Mouse (Mus musculus): ENCODE data around the gene Adgrl2. TPM values are rescaled to one million over a fixed set of nuclear protein-coding genes. Genes with fewer than 3 reads are reported as not detected.

Gene Adgrl2
- polyA plus RNA-seq, 1 experiment from 2014 or later, result 101 TPM

GRCm38 (mm10) chr3:148956887-148957286, 33.5 kb downstream of the Adgrl2 start:
- peaks cover 42% of the 10 kb centered on the region for H3K4me1 ChIP-seq (replicated peaks)
- H3K27ac ChIP-seq, result no peak overlapping the region
- H3K9me3 ChIP-seq, result no peaks in the 10 kb centered on the region
- H3K4me3 ChIP-seq (replicated peaks), result no peak overlapping the region
- peaks cover 16% of the 10 kb centered on the region for H3K36me3 ChIP-seq
- ATAC-seq (ENCODE audit: insufficient number of reproducible peaks, insufficient read depth, low FRiP score, low TSS enrichment, low read depth), result no peak
- H3K27me3 ChIP-seq, result no peaks in the 10 kb centered on the region
- 71% methylated on average over 7 of the region's 7 CpGs for WGBS
- H3K4me2 ChIP-seq, result no peak overlapping the region
- no peak overlapping the region for H3K9ac ChIP-seq (replicated peaks)

GRCm38 (mm10) chr3:148949796-148950195, 40.6 kb downstream of the Adgrl2 start:
- Histone ChIP-seq H3K4me3 (replicated peaks) (no peak overlapping the region), H3K9me3 (no peaks in the 10 kb centered on the region), H3K36me3 (peaks cover 19% of the 10 kb centered on the region), H3K27me3 (no peaks in the 10 kb centered on the region), H3K4me1 (replicated peaks) (peaks cover 11% of the 10 kb centered on the region), H3K4me2 (no peak overlapping the region), H3K27ac (no peak overlapping the region), H3K9ac (replicated peaks) (no peak overlapping the region)
- 56% methylated on average over 8 of the region's 8 CpGs for WGBS
- ATAC-seq (ENCODE audit: insufficient number of reproducible peaks, insufficient read depth, low FRiP score, low TSS enrichment, low read depth), result no peak

- no peak overlapping the region for H3K9ac ChIP-seq (replicated peaks)
- H3K27me3 ChIP-seq, result no peaks in the 10 kb centered on the region
- H3K4me2 ChIP-seq, result no peak overlapping the region
- ATAC-seq (ENCODE audit: insufficient number of reproducible peaks, insufficient read depth, low FRiP score, low TSS enrichment, low read depth), result no peak
- H3K9me3 ChIP-seq, result no peaks in the 10 kb centered on the region
- H3K36me3 ChIP-seq, result peaks cover 14% of the 10 kb centered on the region
- 82% methylated on average over 9 of the region's 9 CpGs for WGBS
- H3K4me1 ChIP-seq (replicated peaks), result peaks cover 17% of the 10 kb centered on the region
- H3K4me3 ChIP-seq (replicated peaks), result no peak overlapping the region
- no peak overlapping the region for H3K27ac ChIP-seq
Observed at GRCm38 (mm10) chr3:148947805-148948405, 42.5 kb downstream of the Adgrl2 start.

GRCm38 (mm10) chr3:148947266-148947665, 43.1 kb downstream of the Adgrl2 start:
- peaks cover 8% of the 10 kb centered on the region for H3K36me3 ChIP-seq
- H3K4me1 ChIP-seq (replicated peaks), result peaks cover 17% of the 10 kb centered on the region
- ATAC-seq (ENCODE audit: insufficient number of reproducible peaks, insufficient read depth, low FRiP score, low TSS enrichment, low read depth), result no peak
- no peak overlapping the region for H3K9ac ChIP-seq (replicated peaks)
- 67% methylated on average over 6 of the region's 6 CpGs for WGBS
- no peaks in the 10 kb centered on the region for H3K9me3 ChIP-seq
- no peak overlapping the region for H3K4me3 ChIP-seq (replicated peaks)
- no peak overlapping the region for H3K4me2 ChIP-seq
- no peak overlapping the region for H3K27ac ChIP-seq
- H3K27me3 ChIP-seq, result no peaks in the 10 kb centered on the region

- H3K27ac ChIP-seq, result no peak overlapping the region
- no peak for ATAC-seq (ENCODE audit: insufficient number of reproducible peaks, insufficient read depth, low FRiP score, low TSS enrichment, low read depth)
Observed at GRCm38 (mm10) chr3:148945534-148945933, 44.8 kb downstream of the Adgrl2 start.

GRCm38 (mm10) chr3:148939457-148939856, 50.9 kb downstream of the Adgrl2 start:
- Histone ChIP-seq H3K27ac (no peak overlapping the region), H3K4me1 (replicated peaks) (peaks cover 14% of the 10 kb centered on the region), H3K36me3 (peaks cover 7% of the 10 kb centered on the region; the same call in 1 of the 2 replicates), H3K27me3 (no peaks in the 10 kb centered on the region), H3K4me2 (no peak overlapping the region), H3K9ac (replicated peaks) (no peak overlapping the region), H3K9me3 (no peaks in the 10 kb centered on the region), H3K4me3 (replicated peaks) (no peak overlapping the region)
- no peak for ATAC-seq (ENCODE audit: insufficient number of reproducible peaks, insufficient read depth, low FRiP score, low TSS enrichment, low read depth)
- WGBS, result 52% methylated on average over 7 of the region's 7 CpGs

More at GRCm38 (mm10) chr3:148945534-148945933, 44.8 kb downstream of the Adgrl2 start:
- H3K4me1 ChIP-seq (replicated peaks), result peaks cover 21% of the 10 kb centered on the region
- H3K9ac ChIP-seq (replicated peaks), result no peak overlapping the region
- H3K4me3 ChIP-seq (replicated peaks), result no peak overlapping the region
- no peaks in the 10 kb centered on the region for H3K9me3 ChIP-seq
- WGBS, result 16% methylated on average over 8 of the region's 8 CpGs
- no peaks in the 10 kb centered on the region for H3K36me3 ChIP-seq
- no peak overlapping the region; the same call in 1 of the 2 replicates for H3K4me2 ChIP-seq
- no peaks in the 10 kb centered on the region for H3K27me3 ChIP-seq

GRCm38 (mm10) chr3:148935056-148935455, 55.3 kb downstream of the Adgrl2 start:
- Histone ChIP-seq H3K27ac (no peak overlapping the region), H3K9ac (replicated peaks) (no peak overlapping the region), H3K4me3 (replicated peaks) (no peak overlapping the region), H3K4me1 (replicated peaks) (peaks cover 8% of the 10 kb centered on the region), H3K9me3 (no peaks in the 10 kb centered on the region), H3K4me2 (no peak overlapping the region), H3K27me3 (no peaks in the 10 kb centered on the region), H3K36me3 (peaks cover 14% of the 10 kb centered on the region)
- WGBS, result 92% methylated on average over 9 of the region's 9 CpGs
- no peak for ATAC-seq (ENCODE audit: insufficient number of reproducible peaks, insufficient read depth, low FRiP score, low TSS enrichment, low read depth)

GRCm38 (mm10) chr3:148934279-148934678, 56.1 kb downstream of the Adgrl2 start:
- Histone ChIP-seq H3K4me1 (replicated peaks) (peaks cover 7% of the 10 kb centered on the region), H3K9ac (replicated peaks) (no peak overlapping the region), H3K4me2 (no peak overlapping the region), H3K27ac (no peak overlapping the region), H3K4me3 (replicated peaks) (no peak overlapping the region), H3K27me3 (no peaks in the 10 kb centered on the region), H3K36me3 (peaks cover 14% of the 10 kb centered on the region), H3K9me3 (no peaks in the 10 kb centered on the region)
- 95% methylated on average over 5 of the region's 5 CpGs for WGBS
- ATAC-seq (ENCODE audit: insufficient number of reproducible peaks, insufficient read depth, low FRiP score, low TSS enrichment, low read depth), result no peak

- Histone ChIP-seq H3K36me3 (peaks cover 14% of the 10 kb centered on the region), H3K9me3 (no peaks in the 10 kb centered on the region), H3K27ac (no peak overlapping the region), H3K4me1 (replicated peaks) (peaks cover 6% of the 10 kb centered on the region; the same call in 1 of the 2 replicates), H3K27me3 (no peaks in the 10 kb centered on the region), H3K4me2 (no peak overlapping the region), H3K9ac (replicated peaks) (no peak overlapping the region), H3K4me3 (replicated peaks) (no peak overlapping the region)
- ATAC-seq (ENCODE audit: insufficient number of reproducible peaks, insufficient read depth, low FRiP score, low TSS enrichment, low read depth), result no peak
- 86% methylated on average over 6 of the region's 6 CpGs for WGBS
Observed at GRCm38 (mm10) chr3:148933160-148933559, 57.2 kb downstream of the Adgrl2 start.

GRCm38 (mm10) chr3:148930913-148931312, 59.4 kb downstream of the Adgrl2 start:
- 83% methylated on average over 6 of the region's 6 CpGs for WGBS
- ATAC-seq (ENCODE audit: insufficient number of reproducible peaks, insufficient read depth, low FRiP score, low TSS enrichment, low read depth), result no peak
- Histone ChIP-seq H3K4me1 (replicated peaks) (peaks cover 12% of the 10 kb centered on the region), H3K27me3 (no peaks in the 10 kb centered on the region), H3K36me3 (peaks cover 10% of the 10 kb centered on the region), H3K9me3 (no peaks in the 10 kb centered on the region), H3K4me2 (no peak overlapping the region), H3K4me3 (replicated peaks) (no peak overlapping the region), H3K9ac (replicated peaks) (no peak overlapping the region), H3K27ac (no peak overlapping the region)

- H3K4me3 ChIP-seq (replicated peaks), result no peak overlapping the region
- H3K27me3 ChIP-seq, result no peaks in the 10 kb centered on the region
- 74% methylated on average over 3 of the region's 3 CpGs for WGBS
- H3K9ac ChIP-seq (replicated peaks), result no peak overlapping the region
- H3K4me2 ChIP-seq, result no peak overlapping the region
- no peaks in the 10 kb centered on the region for H3K36me3 ChIP-seq
- H3K4me1 ChIP-seq (replicated peaks), result peaks cover 24% of the 10 kb centered on the region
- 0 out of 2 replicates have a peak overlapping the region, but pooled peaks have one; percentile 37 for H3K27ac ChIP-seq
- no peaks in the 10 kb centered on the region for H3K9me3 ChIP-seq
- ATAC-seq (ENCODE audit: insufficient number of reproducible peaks, insufficient read depth, low FRiP score, low TSS enrichment, low read depth), result no peak
Observed at GRCm38 (mm10) chr3:148926330-148926729, 64.0 kb downstream of the Adgrl2 start.

- ATAC-seq (ENCODE audit: insufficient number of reproducible peaks, insufficient read depth, low FRiP score, low TSS enrichment, low read depth), result no peak
- no peak overlapping the region for H3K9ac ChIP-seq (replicated peaks)
- H3K27ac ChIP-seq, result no peak overlapping the region
- no peaks in the 10 kb centered on the region for H3K27me3 ChIP-seq
- H3K9me3 ChIP-seq, result no peaks in the 10 kb centered on the region
- H3K4me2 ChIP-seq, result no peak overlapping the region
- 79% methylated on average over 14 of the region's 14 CpGs for WGBS
- no peak overlapping the region for H3K4me3 ChIP-seq (replicated peaks)
- no peaks in the 10 kb centered on the region for H3K36me3 ChIP-seq
- H3K4me1 ChIP-seq (replicated peaks), result peaks cover 28% of the 10 kb centered on the region
Observed at GRCm38 (mm10) chr3:148922618-148923095, 67.7 kb downstream of the Adgrl2 start.
